Mouse (Mus musculus) liver, adult 2 months (tissue): ENCODE results near the gene H2-M10.5.

Source experiments
- CTCF ChIP-seq: fragments of 200-500 bp; IDR thresholded peaks from 2 replicates; pipeline ENCODE4 v1.5.1; 2011; ENCODE audit warnings: low read depth, low read length, control low read depth
- POLR2A ChIP-seq: fragments of 200-500 bp; IDR thresholded peaks from 2 replicates; pipeline ENCODE4 v1.6.1; 2011; ENCODE audit warnings: low read length, control low read depth; ENCODE audit not compliant: insufficient read depth; ENCODE audit errors: extremely low read depth

DNA sequence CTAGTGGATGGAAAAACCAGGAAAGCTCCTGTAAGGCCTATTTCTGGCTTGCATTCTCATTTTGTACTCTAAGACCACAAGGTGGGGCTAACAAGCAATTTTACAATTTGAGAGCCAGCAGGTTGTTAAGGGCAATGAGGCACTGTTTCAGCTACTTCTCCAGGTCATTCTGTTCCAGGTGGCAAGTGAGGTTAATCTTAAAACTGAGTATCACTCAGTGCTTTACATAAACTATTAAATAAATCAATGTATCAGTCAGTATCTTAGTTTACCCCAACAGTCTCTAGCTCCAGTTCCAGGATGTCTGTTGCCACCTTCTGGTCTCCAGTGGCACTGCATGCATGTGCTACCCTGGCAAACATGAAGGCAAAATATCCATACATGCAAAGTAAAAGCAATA lies 51.3 kb downstream of the H2-M10.5 start:
- TF ChIP-seq CTCF (peak; percentile 71), POLR2A (no peak)
